Mouse (Mus musculus): ENCODE data around the gene Otos. TPM values are rescaled to one million over a fixed set of nuclear protein-coding genes. Genes with fewer than 3 reads are reported as not detected.

Gene Otos
- total RNA-seq, 2 experiments from 2014 or later = not detected

- intact Hi-C loops (cut with DNase I) = loop anchor here (1.0 to 2.0 kb wide), 3 partner anchors 33 to 187 kb away; no protein-coding TSS in a partner anchor
- peak; percentile 74 to 80 for DNase-seq
These were observed 889 bp downstream of the Otos start for GRCm38 (mm10) chr1:92647752-92648151.

- DNase-seq = no peak
- intact Hi-C loops (cut with DNase I) = loop anchor here (1.0 kb wide), 2 partner anchors 33 to 126 kb away; no protein-coding TSS in a partner anchor
These were observed 1.6 kb downstream of the Otos start for GRCm38 (mm10) chr1:92647026-92647425.

DNA sequence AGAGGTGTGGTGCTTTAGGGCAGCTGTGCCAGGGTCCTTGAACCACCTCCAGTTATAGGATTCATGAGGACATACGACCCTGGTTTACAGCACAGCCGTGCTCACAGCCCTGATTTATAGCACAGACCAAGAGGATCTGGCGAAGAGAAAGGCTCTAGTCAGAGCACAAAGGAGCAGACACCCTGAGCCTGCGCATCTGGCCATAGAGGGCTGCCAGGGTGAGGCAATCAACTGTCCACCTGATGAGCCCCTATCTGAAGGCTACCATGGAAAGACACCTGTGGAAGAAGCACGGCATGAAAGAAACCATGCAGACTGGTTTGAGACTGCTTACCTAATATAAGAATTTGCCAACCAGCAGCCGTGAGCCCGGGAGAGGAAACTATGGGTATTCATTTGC, 2.0 kb downstream of the Otos start:
- no peak for DNase-seq
- intact Hi-C loops (cut with DNase I) = no loop called here

DNA sequence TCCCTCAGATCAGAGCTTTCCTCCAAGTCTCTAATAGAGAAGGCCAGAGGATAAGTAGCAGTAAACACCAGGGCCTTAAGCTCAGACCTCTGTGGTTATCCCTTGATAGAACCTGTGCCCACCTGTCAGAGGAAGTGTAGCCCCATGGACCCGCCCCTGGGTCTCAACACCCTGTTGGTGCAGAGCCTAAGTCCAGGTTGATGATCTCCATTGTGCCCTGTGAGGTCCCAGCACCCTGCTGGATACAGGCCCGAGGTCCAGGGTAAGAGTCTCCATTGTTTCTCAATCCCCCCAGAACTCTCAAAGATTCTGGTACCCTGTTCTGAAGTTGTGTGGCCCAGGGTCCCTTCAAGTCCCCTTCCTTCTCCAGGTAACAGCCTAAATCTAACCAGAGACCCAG, 2.5 kb downstream of the Otos start:
- intact Hi-C loops (cut with DNase I) = no loop called here

DNA sequence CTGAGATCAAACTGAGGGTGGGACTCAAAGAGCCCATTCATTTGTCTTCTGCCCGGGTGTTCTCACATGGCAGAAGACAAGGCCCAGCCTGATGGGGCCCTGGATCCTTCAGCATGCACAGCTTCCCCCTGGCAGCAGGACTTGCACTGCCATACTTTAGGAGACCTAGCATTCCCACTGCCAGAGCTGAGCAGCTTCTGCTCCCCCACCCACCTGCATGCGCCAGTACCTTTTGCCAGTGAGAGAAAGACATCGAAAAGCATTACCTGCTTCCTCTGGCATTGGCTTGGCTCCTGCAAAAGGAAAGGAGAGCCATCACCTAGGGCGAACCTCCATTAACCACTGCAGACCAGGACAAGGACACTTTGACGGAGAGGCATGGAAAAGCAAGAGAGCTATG, 3.7 kb downstream of the Otos start:
- intact Hi-C loops (cut with DNase I) = no loop called here
- DNase-seq = no peak

More for the DNA sequence above, 2.5 kb downstream of the Otos start:
- no peak for DNase-seq

DNA sequence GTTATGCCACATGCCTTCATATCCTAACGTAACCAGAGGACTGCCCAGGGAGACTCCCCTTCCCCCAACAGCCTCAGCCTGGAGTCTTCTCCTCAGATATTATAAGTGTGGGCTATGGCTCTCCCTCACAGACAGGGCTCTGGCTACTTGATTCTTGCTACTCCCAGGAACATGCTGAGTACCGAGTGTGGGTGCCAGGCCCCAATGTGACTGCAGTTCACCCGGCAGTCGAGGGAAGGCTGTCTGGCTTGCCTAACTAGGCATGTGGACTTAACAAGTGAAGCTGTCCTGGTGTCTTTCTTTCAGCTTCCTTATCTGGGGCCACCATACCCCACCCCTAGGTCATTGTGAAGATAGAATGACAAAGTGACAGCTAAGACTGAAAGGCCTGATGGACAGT, 5.0 kb downstream of the Otos start:
- no peak for DNase-seq
- intact Hi-C loops (cut with DNase I) = no loop called here

- intact Hi-C loops (cut with DNase I) = no loop called here
- DNase-seq = peak; percentile 90 to 94
These were observed 6.9 kb downstream of the Otos start, which contains the start of gene Cops9 for GRCm38 (mm10) chr1:92641514-92642272. Gene Cops9, minus strand, starts transcription at chr1:92641985.

GRCm38 (mm10) chr1:92640393-92640792, 8.2 kb downstream of the Otos start:
- DNase-seq = no peak
- intact Hi-C loops (cut with DNase I) = no loop called here

GRCm38 (mm10) chr1:92638736-92639135, 9.9 kb downstream of the Otos start:
- no peak for DNase-seq
- intact Hi-C loops (cut with DNase I) = no loop called here

DNA sequence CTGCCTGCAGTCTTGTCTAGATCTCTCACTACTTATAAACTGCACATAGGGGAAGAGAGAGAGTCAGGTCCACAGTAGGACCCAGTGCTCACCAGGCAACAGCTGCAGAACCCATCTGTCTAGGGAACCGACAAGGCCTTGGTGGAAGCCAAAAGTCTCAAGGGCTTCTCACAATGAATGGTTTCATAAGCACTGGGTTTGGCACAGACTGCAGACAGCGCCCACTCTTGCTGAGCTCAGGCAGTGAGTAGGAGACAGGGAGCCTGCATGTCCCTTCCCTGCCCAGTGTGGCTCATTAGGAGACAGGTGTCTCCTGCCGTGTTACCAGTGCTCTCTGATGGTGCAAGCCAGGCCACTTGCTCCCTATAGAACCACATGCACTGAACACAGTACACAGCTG, 10.5 kb downstream of the Otos start:
- no peak for DNase-seq
- intact Hi-C loops (cut with DNase I) = no loop called here

DNA sequence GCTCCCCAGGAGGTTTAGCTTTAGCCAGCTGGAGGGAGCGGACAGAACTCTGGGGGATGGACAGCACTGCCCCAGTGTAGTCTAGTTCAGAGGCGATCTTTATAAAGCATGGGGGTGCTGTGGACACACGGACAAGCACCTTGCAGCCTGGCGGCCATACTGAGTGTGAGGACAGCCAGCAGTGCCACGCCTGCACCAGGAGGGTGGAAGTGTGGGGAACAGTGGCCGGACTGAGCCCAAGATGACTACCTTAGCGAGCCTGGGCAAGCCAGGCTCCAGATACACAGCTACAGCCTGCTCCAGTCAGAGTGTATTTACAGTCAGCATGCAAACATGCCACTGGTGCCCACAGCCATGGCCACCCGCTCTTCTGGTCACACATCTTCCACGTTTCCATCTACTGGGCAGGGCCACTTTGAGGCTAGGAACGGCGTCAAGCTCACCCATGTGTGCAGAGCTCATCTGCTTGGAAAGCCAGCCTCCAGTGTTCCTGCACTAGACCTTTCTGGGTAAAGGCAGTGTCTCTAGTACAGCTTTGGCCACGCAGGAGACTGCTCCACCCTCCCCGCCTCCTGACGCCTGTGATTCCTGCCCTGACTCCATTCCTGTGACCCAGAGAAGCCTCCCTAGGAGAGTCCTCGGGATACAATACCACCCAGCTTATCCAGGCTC, 11.0 kb downstream of the Otos start:
- intact Hi-C loops (cut with DNase I) = no loop called here
- DNase-seq = no peak

DNA sequence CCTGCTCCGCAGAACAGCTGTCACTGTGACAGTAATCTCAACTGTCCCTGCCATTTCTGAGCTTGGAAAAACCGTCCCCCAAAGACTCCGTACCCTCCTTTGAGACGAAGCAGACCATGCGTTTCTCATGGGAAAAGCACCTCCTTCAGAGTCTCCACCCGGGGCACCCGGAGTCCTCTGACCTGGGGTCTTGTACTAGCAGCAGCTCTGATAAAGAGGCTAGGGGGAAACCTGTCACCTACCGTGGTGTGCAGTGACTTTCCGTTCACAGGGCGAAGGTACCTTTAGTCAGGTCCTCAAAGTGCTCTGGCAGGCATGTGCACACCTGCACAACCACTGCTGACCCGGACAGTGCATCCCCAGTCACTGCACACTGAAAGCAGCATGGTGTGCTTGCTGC, 12.0 kb downstream of the Otos start:
- intact Hi-C loops (cut with DNase I) = no loop called here
- DNase-seq = no peak

GRCm38 (mm10) chr1:92636015-92636414, 12.6 kb downstream of the Otos start:
- no peak for DNase-seq
- intact Hi-C loops (cut with DNase I) = no loop called here

GRCm38 (mm10) chr1:92634976-92635599, 13.6 kb downstream of the Otos start:
- DNase-seq = no peak

GRCm38 (mm10) chr1:92634569-92634968, 14.1 kb downstream of the Otos start:
- no peak for DNase-seq
- intact Hi-C loops (cut with DNase I) = no loop called here

More at GRCm38 (mm10) chr1:92634976-92635599, 13.6 kb downstream of the Otos start:
- intact Hi-C loops (cut with DNase I) = no loop called here

DNA sequence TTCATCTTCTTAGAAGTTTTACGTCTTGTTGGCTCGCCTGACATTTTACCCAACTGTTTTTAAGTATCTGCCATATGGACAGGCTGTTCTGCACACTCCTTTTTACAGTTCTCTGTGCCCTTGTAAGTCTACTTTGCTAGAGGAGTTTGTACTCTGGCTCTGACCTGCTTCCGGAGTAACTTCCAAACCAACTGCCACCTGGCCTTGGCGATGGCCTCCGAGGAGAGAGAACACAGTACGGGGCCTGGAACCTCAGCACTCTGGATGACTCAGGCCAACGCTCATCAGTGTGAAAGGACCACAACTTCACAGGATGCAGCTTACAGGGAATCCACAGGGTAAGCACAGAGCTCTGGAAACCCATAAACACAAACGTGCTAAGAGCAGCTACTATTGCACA, 14.9 kb downstream of the Otos start:
- DNase-seq = no peak
- intact Hi-C loops (cut with DNase I) = no loop called here

GRCm38 (mm10) chr1:92632948-92633347, 15.7 kb downstream of the Otos start:
- intact Hi-C loops (cut with DNase I) = no loop called here
- DNase-seq = no peak

GRCm38 (mm10) chr1:92632196-92632595, 16.4 kb downstream of the Otos start:
- intact Hi-C loops (cut with DNase I) = no loop called here
- no peak for DNase-seq

DNA sequence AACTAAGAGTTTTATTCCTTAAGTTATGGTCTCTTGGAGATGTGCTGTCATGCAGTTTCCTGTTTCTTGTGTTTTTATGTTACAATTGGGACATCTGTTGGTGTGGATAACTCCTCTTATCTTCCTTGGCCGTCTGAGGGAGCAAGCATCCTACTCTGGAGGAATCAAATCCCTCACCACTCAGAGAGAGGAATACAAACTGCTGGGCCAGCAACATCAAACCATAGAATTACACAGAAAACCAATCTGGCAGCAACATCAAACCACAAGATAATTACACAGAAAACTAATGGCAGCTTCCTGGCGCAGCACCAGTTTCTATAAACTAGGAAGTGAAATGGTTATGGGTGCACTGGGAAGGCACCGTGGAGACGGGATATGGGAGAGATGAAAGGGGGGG, 20.4 kb downstream of the Otos start:
- DNase-seq = no peak
- intact Hi-C loops (cut with DNase I) = no loop called here

- intact Hi-C loops (cut with DNase I) = loop anchor here (10.0 kb wide), 1 partner anchor 1044 kb away; no protein-coding TSS in a partner anchor
- DNase-seq = no peak
These were observed 30.3 kb downstream of the Otos start for GRCm38 (mm10) chr1:92618360-92618759.

GRCm38 (mm10) chr1:92617488-92617887, 31.2 kb downstream of the Otos start, which contains the start of gene Olfr12:
Gene Olfr12, plus strand, starts transcription at chr1:92617788.
- intact Hi-C loops (cut with DNase I) = loop anchor here (10.0 kb wide), 1 partner anchor 1043 kb away; no protein-coding TSS in a partner anchor

More at GRCm38 (mm10) chr1:92617488-92617887, 31.2 kb downstream of the Otos start, which contains the start of gene Olfr12:
- DNase-seq = no peak

All from heart, postnatal 14 days (tissue).